Mouse (Mus musculus) gastrocnemius, postnatal 14 days (tissue): ENCODE measurements at regions not wholly inside any gene's neighbourhood (a gene's known extent, or its start where the extent isn't known, plus 50 kb on each side); places are given as distances from the start of the nearest gene placed in this dataset.
"Not testable (repeated sequence)": the region's sequence is repeated elsewhere in the genome, so short reads cannot be mapped to it uniquely, and the experiment has no call there.

ENCODE experiments used
- DNase-seq: peaks from one replicate; pipeline ENCODE4 v3.0.0; 2021; ENCODE audit warnings: mixed read lengths
- intact Hi-C: fragments of 180-260 bp; cut with DNase I; formaldehyde crosslinking; loops from one replicate; pipeline ENCODE4 v1.15.1; 2025; ENCODE audit warnings: low total_unique reads

DNA sequence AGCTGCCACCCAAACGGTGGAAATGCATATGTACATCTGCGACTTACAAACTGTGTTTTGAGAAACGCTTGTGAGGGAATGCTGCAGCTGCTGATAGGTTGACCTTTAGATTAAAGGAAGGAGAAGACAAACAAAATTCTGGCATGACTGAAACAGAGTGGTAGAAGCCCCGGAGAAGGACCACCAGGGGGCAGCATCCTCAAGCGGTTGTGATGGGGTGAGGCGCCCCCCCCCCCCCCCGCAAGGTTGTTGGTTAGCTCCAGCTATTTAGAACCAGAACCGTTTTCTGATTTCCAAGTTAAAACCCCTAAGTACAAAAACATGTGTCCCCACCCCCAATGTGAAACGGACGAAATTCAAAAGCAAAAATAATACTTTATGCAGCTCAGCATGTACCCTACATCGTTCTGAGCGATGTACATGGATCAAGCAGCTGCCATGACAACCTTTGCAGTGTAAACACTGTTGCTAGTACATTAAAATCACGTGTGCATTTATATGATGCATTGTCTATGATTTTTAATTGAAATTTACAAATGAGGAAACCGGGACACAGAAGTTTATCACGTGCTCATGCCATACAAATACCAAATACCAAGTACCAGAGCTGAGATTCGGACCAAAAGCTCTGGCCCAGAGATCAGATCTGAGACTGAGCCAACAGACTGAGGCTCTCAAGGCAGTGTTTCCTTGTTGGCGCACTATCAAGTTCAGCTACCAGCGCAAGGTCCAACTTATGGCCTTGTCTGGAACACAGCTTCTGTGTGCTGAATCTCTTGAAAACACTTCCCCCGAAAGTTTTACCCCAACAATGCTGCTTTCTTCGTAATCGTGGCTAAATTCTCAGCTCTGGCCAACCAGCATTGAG, 100.0 kb upstream of the Ifngr1 start:
- intact Hi-C loops = no loop called here
- peak; percentile 81 for DNase-seq

DNA sequence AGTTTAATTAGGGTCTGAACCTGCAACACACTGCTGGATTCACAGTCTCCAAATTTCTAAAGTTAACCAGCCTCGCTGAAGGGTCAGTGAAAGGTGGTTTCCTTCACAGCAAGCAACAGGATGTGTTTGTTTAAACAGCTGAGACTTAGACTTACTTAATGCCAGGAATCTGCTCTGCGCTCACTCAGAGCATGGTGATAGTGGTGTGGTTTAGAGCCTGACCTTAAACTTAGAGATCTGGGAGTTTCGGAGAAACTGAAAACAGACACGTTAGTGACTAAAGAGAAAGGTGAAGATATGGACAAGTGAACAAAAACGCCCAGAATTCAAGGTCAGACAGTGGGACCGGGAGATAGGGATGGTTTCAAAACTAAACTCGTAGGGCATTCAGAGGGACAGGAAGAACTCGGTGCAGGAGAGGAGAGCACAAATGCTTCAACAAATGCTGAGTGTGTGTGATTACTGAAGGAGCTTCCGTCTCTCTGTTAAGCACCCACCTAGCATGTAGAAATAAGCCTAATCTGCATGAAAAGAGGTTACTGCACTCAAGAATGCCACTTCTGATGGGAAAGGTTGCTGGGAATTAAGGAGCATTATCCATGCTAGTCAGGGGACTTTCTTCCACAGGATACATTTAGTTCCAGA, 97.2 kb upstream of the Ifngr1 start:
- intact Hi-C loops = no loop called here
- no peak for DNase-seq

DNA sequence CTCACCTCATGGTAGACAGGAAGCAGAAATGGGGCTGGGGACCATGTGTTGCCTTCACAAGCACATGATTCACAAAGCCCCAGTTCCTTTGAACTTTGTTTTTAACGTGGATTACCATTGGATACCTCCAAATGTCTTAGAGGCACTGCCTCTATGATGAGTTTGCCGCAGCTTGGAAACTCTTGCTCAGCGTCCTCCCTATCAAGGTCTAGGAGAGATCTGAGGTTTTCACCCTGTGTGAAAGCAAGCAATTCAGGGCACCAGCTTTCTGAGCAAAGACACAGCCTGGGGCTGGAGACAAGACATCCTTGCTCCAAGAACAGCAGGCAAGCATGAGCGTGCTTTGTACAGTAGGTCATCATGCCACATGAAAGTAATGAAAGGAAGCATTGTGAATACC, 93.6 kb upstream of the Ifngr1 start:
- intact Hi-C loops = no loop called here
- DNase-seq = no peak

DNA sequence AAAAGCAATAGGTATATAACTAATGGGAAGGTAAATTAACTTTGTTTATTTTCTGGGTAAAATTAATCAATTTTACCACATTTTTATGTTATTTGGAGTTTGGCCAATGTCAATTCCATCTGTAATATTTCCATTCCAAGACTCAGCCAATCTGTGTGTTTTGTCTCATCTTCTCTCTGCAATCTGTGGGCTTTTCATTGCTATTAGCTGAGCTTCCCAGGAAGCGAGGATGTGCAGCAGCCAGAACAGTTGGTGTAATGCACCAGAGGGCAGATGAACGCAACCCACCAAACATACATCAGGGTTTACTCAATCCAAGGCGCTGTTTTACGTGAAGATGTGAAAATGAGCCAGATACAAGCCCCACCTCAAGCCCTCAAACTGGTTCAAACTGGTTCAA, 88.9 kb upstream of the Ifngr1 start:
- no peak for DNase-seq
- intact Hi-C loops = no loop called here

DNA sequence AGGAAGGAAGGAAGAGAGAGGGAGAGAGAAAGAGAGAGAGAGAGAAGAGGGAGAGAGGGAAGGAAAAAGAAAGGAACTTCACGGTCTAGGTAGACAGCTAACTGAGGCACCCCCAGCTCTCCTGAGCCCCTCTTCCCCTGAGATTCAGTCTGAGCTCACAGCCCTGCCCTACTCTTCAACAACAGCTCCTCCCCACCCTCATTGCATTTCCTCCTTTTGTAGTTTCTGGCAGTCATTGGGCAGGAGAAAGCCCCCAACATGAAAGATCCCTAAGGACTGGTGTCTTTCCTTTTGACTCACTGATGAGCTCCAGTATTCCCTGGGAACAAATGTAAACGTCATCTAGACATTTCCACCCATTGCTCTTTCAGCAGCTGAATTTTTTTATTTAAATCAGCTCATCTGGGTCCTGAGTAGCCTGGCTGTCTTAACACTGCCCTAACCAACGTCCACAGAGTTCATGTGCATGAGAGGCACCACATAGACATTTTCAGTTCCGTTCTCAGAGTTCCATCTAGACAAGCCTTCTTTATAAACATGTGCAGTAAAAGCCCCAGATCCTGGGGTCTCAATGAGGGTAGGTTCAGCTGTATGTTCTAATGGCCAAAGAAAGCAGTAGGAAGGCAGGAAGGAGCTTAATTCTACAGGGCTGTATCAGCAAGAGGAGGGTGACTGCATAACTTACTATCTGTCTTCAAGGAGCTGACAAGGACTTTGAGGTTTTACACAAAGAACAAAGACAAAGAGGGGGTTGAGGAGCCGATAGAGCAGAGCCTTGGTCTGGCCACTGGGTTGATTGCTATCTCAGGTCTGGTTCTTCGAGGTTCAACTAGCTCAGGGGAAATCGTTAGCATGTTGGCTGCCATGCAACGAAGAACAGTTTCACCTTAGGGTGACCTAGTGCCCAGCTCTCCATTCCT, 87.6 kb upstream of the Ifngr1 start:
- intact Hi-C loops = no loop called here
- DNase-seq = no peak

DNA sequence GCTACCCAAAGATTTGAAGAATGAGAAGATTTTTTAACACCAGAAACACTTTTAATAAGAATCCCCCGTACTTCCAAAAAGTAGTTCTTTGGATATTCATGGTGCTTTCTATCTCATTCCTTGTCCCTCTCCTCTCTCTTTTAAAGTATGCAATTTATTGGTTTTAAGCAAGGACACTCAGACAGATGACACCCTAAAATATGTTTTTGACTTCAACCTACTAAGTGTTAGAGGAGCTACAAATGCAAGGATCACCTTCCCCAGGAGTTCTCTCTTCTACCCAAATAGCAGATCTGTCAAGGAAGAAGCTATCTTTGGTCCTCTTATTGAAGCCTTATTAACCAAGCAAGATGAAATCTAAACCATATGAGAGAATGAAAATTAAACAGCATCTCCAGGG, 86.6 kb upstream of the Ifngr1 start:
- DNase-seq = no peak
- intact Hi-C loops = no loop called here

DNA sequence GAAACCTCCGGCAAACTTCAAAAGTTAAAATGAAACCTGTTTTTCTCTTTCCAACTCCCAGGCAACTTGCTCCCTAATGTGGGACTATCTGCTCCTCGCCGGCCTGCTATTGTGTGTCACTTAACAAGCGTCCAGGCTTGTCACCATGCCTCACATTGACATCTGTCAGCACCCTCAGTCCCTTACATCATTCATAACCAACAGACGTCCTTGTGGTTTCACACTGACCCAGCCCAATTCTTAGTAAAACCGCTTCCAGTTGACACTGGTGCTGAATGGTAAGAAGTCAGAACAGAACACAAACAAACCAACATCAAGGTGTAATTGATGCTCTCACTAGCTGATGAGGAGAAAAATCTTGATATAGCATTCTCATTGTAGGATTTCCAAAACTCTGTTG, 85.8 kb upstream of the Ifngr1 start:
- intact Hi-C loops = no loop called here
- DNase-seq = no peak

DNA sequence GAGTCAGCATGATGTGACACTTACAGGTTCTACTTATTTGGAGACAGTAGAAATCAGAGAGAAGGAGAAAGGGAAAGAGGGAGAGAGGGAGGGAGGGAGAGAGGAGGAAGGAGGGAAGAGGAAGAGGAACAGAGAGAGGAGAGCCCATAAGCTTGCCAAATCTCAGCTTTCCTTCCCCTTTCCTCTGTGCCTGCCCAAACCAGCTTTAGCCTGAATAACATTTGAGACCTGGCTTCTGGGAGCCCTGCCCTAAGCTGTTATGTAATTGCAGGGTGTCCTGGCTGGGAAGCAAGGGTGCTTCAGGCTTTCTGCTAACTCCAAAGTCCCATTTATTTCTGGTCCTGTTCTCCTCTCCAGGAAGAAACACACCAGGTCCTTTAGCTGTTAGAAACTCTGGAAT, 85.3 kb upstream of the Ifngr1 start:
- intact Hi-C loops = no loop called here
- DNase-seq = no peak

DNA sequence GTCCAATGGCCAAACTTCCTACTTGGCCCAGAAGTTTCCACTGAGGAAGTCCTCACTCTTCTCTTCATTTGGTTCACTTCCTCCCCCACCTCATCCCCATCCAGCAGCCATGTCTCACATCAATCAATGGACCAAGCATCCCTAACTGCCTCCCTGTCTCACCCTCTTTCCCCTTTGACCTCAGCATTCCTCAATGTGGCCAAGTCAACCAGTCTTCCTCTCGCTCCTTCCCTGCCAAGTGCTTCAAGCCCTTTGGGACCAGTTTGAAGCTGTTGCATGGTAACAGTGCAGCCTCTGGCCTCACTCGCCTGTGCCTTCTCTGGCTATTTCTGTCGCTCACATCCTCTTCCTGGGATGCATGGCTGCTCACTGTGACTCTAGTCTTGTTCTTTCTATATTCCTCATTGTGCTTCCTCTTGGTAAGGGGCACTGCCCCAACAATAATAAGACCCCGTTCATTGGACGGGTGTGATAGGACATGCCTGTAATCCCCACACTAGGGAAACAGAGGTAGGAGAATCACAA, 83.5 kb upstream of the Ifngr1 start:
- intact Hi-C loops = no loop called here
- DNase-seq = no peak

DNA sequence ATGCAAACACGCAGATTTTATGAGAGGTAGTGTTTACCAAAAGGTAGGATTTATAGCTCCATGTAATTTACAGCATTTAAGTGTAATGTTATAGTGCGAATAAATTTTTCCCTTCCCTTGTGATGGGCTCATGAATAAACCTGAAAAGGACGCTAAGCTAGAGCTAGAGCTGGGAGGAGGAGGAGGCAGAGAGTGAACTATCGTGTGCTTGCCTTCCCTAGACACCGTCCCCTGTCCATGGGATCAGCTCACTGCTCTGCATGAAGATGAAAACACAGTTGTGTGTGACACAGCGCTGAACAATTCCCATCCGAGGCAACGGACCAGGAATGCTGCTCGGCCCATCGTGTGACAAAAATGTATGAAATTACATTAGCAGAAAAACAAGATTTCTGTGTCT, 81.7 kb upstream of the Ifngr1 start:
- intact Hi-C loops = no loop called here
- DNase-seq = no peak

DNA sequence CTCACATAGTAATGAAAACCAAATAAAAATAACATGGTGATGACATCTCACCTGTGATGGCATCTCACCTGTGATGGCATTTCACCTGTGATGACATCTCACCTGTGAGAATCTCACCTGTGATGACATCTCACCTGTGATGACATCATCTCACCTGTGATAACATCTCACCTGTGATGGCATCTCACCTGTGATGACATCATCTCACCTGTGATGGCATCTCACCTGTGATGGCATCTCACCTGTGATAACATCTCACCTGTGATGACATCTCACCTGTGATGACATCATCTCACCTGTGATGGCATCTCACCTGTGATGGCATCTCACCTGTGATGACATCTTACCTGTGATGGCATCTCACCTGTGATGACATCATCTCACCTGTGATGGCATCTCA, 77.4 kb upstream of the Ifngr1 start:
- DNase-seq, intact Hi-C loops: not testable (repeated sequence)

DNA sequence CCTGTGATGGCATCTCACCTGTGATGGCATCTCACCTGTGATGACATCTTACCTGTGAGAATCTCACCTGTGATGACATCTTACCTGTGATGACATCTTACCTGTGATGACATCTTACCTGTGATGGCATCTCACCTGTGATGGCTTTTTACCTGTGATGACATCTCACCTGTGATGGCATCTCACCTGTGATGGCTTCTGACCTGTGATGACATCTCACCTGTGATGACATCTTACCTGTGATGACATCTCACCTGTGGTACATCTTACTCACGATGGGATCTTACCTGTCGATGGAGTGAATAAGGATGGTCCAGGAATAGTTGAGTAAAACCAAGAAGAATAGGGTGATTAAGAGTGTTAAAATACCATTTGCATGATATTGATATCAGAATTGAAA, 76.9 kb upstream of the Ifngr1 start:
- DNase-seq = no peak
- intact Hi-C loops = loop anchor here (5.0 kb wide), 1 partner anchor 278 kb away; no protein-coding TSS in a partner anchor

DNA sequence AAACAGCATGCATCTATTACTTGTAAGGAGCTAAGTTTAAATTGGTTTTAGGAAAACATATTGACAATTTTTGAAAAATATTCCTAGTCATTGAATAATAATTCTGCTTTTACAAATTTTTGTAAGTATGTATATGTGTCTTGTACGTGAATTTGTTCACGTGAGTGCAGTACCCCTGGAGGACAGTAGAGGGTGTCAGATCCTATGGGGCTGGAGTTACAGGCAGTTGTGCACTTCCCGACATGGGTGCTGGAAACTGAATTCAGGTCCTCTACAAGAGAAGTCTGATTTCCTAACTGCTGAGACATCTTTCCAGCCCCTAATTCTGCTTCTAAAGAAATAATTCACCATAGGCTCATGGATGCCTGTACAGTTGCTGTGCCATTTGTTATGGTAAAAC, 75.7 kb upstream of the Ifngr1 start:
- no peak for DNase-seq
- intact Hi-C loops = loop anchor here (5.0 kb wide), 1 partner anchor 279 kb away; no protein-coding TSS in a partner anchor

DNA sequence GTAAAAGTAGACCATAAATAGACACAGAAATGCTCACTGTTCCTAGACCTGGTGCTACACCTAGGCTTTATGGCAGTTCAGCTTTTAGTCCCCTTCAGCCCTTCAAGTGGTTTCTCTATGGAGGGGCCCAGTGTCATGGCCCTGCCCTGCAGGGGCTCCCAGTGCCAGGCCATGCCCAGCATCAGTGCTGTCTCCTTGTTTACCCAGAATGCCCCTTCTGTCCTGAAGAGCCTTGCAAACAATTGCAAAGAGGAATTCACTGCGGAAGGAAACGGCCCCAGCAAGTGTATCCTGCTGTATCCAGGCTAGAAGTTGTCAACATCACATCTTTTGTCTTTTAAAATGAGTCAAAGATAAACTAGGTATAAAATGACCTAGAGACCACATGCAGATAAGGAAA, 74.7 kb upstream of the Ifngr1 start:
- no peak for DNase-seq
- intact Hi-C loops = loop anchor here (5.0 kb wide), 1 partner anchor 280 kb away; no protein-coding TSS in a partner anchor

DNA sequence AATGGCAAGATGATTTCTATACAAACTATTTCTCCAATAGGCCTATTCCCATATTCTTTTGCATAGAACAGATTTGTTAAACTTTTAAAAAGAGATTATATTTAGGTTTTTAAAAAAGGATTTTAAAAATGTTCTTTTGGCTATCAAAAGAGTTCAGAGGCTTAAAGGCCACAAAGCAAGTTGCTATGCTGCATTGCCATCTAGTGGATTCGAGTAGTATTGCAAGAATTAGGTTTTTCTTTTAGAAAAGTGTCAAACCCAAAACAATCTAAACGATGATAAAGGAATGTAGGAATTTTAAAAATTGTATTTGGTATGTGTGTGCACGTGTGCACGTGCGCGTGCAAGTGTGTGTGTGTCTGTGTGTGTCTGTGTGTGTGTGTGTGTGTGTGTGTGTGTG, 73.0 kb upstream of the Ifngr1 start:
- no peak for DNase-seq
- intact Hi-C loops = loop anchor here (5.0 kb wide), 1 partner anchor 281 kb away; no protein-coding TSS in a partner anchor

DNA sequence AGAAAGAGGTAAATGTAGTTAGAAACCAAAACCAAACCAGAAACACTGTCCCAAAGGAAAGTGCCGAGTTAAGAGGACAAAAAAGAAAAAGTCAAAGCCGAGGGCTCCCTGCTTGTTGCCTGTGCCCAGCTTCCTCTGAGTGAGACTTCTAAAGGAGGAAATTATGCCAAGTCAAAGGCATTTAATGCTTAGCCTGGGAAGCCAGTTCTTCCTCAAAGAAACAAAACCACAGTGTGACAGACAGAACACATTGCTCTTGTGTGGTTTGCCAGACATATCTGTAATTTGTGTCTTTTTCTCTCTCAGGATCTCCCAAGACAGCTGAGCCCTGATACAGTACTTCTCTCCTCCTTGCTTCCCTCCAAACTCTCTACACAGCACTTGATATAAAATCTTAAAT, 69.6 kb upstream of the Ifngr1 start:
- intact Hi-C loops = no loop called here
- DNase-seq = no peak

DNA sequence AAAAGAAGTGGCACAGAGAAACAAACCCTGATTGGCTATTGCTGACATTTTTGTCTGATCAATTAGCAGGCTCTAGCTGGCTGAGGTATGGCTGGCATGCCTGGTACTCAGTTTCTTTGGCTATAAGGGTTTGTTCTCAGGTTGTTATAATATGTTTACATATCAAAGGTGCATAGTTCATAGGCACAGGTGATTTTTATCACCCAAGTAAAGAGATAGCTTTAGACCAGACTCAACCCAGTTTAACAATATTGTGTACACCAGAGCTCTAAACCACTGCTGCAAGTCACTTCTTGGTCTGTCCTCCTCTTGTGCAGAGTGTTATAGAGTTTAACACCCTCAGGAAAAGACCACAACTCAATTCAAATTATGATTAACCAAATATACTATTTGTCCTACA, 65.8 kb upstream of the Ifngr1 start:
- no peak for DNase-seq
- intact Hi-C loops = no loop called here

DNA sequence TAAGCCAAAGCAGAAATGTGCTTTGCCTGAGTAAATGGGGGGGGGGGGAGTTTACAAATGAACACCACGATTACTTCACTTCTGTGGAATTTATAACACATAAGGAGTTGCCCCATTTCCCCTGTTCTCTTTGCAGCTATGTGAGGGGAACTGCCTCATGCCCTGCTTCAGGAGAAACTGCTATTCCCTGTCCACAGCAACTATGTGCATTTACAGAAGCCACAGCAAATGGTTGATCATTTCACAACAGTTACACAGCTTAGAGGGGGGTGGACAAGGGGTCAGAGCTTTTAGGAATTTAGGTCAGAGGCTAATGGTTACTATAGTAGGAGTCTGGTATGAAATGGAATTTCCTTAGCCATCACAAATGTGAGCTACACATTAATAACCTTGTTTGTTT, 65.4 kb upstream of the Ifngr1 start:
- intact Hi-C loops = no loop called here
- no peak for DNase-seq

DNA sequence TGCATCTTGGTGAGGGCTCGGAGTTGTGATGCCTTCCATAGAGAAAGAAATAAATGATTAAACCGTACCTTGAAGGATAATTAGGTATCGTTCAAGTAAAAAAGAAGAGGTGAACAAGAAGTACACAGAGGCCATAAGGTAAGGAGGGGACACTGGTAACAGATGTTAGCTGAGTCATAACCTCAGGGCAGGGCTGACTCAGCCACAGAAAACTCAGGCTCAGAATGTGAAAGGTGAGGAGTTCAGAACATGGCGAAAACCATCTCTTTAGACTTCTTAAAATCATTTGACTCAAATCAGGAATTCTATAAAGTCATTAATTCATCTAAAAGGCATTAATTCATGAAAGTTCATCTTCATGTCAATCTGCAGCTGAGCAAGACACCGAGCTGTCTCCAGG, 62.1 kb upstream of the Ifngr1 start:
- no peak for DNase-seq
- intact Hi-C loops = no loop called here

DNA sequence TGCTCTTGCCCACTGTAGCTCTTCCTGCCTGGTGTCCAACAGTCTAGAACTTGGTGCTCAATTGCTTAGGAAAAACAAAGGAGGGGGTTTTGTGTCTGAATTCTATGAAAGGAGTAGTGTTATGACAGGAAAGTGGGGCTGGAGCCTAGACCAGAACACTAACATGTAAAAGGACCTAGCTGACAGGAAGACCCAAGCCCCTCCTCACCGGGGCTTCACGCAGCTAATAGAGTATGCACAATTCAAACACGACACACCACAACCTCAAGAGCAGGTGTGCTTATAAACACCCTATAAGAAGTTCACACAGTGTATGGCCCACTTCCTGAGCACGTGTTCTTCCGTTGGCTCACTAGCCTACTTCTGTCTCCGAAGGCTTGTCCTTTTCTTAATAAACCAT, 61.7 kb upstream of the Ifngr1 start:
- intact Hi-C loops = no loop called here
- no peak for DNase-seq
